Mouse (Mus musculus) cerebellum, postnatal 10 days (tissue): ENCODE data around the gene Efcab2.
A peak's percentile ranks its signal among the peaks of the same experiment; 100 is the strongest.

Experiments
- DNase-seq, 2 experiments: peaks; one replicate each; pipeline ENCODE4 v3.0.0; 2021; ENCODE audit warnings: mixed read lengths in 2 of 2

Gene Efcab2

DNA sequence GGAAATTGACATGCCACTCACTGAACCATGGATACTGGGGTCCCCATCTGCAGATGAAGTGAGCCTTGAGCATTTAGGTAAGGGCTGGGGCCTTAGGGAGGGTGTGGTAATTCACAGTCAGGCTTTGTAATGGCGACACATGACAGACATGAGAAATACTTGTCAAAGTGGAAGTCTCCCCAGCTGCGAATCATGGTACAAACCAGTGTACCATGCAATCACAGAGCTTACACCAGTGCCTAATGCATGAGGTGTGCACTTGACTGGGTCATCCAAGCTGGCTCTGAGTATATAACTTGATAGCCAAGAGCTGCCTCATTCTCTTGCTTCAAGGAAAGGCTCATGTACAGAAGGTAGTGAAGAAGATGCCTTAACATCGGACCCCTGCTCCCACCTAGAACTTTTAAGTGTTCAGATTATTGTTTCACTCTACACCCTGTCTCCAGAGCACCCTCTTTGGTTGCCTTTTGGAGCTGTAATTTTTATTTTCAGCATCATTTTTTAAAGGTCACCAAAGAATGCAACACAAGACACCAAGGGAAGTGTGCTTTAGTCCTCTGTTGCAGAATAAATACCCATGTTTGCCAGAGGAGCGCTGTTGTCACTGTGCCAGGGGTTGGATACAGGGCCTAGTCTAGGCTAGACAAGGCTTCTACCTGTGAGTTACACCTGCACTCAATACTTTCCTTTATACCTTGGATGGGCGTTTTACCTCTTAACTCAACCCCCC is 79.4 kb downstream of the Efcab2 start:
- DNase-seq: peak; percentile 49 to 50

DNA sequence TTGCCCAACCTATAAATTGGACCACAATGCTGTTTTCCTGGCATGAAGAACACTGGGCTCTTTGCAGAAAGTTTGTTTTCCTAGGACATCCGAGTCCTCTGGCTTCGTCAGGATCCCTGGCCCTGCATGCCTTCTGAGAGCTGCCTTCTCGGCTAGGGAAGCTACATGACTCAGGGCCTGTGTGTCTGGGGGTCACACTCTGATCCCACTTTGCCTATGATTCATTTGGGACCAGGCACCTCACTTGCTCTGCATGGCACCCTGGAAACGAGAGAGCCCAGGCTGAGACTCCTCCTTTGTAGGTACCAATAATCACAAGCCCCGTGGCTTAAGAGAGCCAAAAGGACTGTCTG is 80.0 kb downstream of the Efcab2 start:
- no peak for DNase-seq

DNA sequence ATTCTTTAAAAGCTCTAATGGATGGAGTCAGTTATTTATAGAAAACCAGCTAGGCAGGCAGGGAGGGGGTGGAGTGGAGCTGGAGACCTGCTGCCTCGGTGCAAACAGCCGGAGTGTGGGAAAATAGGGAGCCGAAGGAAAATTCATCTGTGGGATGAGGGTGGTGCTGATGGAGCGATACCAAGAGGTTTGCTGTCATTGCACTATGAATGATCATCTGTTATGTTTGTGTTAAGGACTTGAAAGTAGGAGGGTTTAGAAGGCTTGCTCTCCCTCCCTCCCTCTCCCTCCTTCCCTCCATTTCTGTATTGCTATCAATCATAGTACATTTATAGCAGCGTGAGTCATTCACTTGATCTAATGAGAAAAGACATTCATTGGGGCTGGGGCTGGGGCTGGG is 80.9 kb downstream of the Efcab2 start:
- DNase-seq: no peak

DNA sequence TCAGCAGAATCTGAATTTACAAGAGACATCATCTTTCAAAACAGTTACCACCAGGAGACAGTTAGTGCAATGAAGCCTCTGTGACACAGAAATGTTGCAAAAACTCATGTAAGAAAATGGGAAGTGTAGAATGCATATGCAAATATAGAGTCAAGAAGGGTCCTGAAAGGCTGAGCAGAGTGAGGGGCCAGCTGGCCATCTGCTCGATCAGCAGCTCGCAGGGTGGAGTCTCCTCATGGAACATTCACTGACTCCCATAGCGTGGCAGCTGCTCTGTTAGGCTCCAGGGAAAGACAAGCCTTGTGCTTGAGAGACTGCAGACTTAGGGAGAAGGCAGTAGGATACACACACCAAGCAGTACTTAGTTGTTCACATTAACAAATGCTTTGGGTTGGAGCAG is 83.2 kb downstream of the Efcab2 start:
- peak; percentile 47 to 64 for DNase-seq

DNA sequence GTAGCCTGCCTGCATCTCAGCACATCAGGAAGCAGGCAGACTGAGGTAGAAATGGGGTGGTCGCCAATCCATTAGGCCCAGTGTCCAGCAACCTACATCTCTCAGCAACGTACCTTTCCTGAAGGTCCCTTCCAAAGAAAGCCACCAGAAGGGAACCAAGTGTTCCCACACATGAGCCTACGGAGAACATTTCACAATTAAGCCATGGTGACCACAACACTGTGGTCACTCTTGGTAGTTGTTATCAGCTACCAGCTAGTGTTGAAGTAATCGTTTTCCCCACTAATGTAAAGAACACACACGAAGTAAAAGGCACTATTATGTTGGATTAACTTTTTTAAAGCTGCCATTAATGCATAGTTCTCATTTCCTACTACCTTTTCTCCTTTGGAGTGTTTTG is 85.8 kb downstream of the Efcab2 start:
- DNase-seq: no peak

DNA sequence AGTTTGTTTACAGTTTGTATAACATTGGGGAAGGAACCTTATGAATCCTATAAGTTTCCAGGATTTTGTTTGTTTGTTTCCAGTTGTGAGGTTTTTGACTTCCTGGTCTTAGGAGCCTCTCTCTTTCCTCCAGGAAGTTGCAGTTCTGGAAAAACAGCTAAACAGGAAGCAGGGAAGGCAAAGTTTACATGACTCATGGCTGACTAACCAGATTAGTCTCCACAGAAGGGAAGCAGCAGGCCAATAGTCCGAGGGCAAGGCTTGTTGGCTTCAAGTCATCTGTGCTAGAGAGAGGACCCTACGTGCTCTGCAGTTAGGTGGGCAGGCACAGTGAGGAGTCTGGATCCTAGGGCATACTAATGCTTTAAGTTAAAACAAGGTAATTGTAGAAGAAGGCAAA is 86.6 kb downstream of the Efcab2 start:
- DNase-seq: no peak

DNA sequence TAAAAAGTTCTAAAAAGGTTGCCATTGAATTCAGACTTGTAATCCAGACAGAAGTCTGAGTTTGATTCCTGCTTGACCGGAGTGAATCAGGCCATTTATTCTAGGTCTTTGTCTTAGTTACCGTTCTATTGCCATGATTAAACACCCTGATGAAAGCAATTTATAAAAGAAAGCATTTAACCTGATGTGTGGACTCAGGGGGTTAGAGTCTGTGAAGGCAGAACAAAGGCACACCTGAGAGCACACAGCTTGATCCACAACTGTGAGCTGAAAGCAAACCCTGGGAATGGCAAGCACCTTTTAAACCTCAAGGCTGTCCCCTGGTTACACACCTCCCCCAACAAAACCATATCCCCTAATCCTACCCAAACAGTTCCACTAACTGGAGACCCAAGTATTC is 90.3 kb downstream of the Efcab2 start:
- DNase-seq: no peak

DNA sequence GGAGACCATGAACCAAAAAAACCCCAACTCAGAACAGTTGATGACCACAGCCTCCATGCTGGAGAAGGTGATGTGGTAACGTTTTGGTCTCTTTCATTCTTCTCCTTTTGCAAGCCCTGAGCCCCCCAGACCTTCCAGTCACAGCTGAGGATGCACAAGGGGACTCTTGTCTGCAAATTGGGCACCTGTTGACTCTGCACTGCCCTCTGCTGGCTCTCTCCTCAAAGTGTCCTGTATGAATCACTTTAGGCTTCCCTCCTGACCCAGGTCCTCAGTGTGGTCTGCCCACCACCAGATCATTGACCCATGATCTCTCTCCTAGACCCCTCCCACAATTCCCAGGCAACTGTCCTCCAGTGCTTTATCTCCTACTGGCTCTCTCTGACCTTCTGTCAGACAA is 91.0 kb downstream of the Efcab2 start:
- peak; percentile 50 to 52 for DNase-seq

DNA sequence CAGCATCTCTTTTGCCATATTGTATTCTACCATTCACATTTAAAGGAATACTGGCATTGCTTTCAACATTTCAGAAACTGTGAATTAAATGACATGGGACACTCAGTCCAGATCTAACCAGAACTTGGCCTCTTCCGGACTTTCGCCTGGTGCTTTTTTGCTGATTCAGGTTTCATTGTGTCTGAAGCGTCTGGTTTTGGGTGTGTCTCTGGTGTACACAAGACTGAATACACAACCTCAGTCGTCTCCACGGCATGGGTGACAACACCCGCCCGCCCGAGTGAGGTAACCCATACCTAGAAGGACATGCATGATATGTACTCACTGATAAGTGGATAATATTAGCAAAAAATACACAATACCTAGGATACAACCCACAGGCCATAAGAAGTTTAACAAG is 101.1 kb downstream of the Efcab2 start:
- DNase-seq: no peak

DNA sequence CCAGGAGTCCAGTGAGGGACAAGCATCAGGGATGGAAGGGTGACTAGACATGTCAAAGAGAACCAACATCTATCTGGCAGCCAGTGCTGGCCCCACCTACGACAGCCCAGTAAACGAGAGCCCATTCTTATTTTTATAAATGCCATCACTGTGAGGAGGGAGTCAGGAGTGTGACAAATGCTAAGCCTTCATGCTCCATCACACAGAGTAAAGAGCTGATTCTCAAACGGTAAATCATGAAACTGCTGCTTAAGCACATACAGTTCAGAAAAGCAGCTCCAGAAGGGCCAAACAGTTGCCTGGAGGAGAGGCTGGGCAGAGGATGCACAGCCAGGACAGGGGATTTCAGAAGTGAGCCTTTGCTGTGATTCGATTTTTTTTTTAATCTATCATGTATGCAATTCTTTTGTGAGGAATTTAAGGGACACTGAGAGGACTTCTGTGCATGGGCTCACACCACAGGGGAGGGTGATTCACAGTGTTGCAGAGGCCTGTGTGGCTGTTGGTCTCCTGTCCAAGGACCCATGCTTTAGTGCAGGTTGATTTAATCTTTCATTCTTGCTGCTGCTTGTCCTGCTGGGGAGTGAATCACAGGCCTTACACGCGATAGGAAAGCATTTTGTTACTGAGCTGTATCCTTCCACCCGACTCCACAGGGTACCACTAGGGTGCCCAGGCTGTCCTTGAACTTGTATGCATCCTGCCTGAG is 106.6 kb downstream of the Efcab2 start:
- no peak for DNase-seq

DNA sequence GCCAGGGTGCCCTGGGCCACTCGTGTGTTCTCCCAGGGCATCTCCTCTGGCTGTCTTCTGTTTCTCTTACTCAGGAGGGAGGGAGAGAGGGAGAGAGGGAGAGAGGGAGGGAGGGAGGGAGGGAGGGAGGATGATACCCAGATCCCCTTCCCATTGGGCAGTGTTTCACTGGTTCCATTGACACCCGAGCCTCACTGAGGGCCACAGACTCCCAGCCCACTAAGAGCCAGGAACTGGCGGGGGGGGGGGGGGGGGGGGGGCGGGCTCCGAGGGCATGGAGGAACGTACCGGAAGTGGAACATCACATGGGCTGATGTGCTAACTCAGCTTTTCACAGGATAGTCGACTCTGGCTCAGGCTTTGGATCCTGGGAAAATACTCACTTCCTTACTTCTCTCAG is 108.1 kb downstream of the Efcab2 start:
- DNase-seq: no peak

DNA sequence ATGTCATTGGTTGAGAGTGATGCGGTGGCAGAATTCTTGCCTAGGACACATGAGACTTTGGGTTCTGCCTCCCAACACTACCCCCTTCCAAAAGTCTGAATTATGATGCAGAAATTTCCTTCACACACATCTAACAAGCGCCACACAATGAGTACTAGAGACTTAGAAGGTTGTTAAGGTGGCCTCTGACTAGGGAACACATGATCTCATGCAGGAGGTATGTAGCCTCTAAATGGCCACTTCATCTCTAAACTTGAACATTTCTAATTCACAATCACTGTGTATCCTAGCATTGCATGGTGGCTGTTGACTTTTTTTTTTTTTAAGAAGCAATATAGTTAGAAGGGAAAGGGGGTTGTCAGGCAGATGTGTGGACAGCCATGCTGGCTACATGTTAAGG is 110.0 kb downstream of the Efcab2 start:
- no peak for DNase-seq

DNA sequence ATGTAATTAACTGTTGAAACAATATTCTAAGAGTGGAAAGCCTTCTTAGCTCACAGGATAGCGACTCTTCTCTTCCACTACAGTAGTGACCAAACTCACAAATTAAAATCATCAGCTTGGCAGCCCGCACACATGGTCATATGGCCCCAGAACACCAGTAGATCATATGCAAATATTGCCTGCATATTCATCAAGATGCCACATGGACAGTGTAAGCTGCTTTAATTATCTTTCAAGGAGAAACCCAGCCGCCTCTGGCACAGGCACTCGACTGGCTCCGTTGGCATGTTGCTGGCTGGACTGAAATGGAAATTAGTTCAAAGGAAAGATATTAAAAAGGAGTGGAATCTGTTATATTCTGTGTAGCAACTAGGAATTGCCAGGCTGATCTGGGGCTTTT is 116.5 kb downstream of the Efcab2 start:
- DNase-seq: peak; percentile 65 to 73

DNA sequence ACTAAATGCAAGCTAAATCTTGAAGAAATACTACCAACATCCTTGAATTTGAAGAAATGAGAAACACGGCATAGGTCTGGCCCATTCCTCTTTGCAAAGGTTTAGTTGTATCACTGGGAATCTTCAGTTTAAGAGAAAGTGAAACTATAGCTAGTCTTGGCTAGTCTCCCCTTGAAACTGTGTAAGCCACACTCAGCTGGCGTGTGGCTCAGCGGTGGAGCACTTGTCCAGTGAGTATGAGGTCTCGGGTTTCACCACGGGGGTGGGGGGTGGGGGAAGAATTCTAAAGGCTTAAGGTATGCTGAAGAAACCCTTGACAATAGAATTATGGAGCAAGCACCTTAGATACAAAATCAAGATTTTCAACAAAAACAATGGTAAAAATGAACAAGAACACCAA is 117.3 kb downstream of the Efcab2 start:
- no peak for DNase-seq

DNA sequence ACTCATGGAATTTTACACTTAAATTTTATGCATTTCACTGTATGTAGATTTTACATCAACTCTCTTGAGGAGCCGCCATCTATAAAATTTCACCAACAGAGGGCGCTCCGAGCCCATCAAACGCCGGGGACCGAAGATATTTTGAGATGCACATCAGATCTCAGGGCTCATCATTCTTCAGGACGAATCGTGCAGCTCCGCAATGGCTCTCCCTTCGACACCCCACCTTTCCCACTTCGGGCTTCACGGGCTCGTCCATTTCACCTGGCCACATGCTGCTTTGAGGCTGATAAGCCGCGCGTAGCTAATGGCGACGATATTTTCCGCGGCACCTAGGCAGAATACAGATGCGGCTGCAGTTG is 121.3 kb downstream of the Efcab2 start:
- DNase-seq: peak; percentile 90 to 94

DNA sequence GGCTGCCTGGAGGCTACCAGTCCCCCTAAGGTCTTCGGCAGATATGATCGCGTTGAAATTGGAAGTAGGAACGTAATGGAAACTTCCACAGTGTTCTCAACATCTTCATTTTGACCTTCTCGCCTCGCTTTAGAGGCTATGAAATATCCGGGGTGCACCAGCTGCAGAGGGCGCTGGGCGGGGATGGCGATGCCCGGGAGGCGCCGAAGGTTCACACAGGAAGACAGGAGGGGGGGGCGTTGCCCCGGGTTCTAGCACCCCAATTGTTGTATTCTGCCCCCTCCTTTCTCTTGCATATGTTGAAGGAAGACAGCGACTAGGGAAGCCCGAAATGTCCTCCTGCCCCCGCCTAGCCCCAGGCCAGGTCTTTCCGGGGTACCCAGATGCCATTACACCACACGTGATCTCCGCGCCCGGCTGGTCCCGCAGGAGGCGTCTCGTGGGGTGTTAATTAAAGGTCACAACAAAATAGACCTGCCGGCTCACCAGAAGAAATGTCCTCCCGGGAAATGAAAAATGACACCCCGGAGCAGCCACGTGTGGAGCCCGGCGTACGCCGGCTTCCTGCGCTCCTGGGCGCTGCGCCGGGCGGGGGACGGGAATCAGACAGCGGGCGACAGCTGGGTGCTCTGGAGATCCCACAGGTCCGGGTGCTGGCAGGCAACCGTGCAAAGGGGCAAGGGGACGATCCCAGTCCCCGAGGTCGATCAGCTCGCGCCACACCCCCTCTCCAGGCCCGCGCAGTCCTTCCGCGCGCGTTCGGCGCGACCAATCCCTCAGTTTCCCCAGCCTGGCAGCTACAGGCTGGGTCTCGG is 121.9 kb downstream of the Efcab2 start:
- peak; percentile 53 to 60 for DNase-seq

DNA sequence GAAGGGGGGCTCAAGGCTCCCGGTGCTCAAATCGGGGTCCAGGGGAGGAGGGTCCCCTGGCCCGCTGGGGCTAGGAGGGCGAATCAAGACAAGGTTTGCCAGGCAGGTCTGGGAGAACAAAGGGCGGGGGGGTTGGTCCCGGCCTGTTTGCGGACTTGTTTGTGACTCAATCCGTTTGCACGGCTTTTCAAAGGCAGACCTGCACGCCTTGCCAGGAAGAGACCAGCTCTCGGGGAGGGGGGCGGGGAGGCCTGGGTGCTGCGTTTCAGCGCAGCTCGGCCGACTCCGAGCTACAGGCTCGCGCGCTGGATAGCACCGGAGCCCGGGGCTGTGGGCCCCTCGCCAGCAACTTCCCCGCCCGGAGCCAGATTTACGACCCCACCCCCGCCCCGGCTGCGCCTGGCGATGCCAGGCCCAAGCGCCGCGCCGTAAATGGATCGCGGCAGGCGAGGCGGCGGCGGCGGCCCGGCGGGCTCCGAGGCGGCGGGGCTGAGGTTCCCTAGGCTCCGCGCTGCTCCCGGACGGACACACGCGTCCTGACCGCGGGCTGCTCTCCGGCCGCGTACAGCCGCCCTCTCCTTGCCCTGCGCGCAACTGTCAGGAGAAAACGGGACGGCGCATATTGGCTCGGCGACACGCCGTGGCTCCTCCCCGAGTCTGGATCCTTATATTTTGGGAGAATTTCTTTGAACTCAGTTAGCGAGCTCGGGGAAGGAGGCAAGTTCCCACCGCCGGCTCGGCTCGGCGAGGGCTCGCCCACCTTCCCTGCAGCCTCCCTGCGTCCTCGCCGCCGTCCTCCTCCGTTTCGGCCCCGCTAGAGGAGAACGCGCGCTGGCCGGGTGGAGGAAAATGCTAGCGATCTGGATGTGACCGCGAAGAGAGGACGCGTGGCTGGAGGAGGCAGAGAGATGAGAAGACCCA is 122.8 kb downstream of the Efcab2 start, which contains the start of gene Kif26b:
Gene Kif26b (plus strand): TSS at position 695 of the 921 bp plus-strand sequence.
- peak; percentile 83 to 85 for DNase-seq

DNA sequence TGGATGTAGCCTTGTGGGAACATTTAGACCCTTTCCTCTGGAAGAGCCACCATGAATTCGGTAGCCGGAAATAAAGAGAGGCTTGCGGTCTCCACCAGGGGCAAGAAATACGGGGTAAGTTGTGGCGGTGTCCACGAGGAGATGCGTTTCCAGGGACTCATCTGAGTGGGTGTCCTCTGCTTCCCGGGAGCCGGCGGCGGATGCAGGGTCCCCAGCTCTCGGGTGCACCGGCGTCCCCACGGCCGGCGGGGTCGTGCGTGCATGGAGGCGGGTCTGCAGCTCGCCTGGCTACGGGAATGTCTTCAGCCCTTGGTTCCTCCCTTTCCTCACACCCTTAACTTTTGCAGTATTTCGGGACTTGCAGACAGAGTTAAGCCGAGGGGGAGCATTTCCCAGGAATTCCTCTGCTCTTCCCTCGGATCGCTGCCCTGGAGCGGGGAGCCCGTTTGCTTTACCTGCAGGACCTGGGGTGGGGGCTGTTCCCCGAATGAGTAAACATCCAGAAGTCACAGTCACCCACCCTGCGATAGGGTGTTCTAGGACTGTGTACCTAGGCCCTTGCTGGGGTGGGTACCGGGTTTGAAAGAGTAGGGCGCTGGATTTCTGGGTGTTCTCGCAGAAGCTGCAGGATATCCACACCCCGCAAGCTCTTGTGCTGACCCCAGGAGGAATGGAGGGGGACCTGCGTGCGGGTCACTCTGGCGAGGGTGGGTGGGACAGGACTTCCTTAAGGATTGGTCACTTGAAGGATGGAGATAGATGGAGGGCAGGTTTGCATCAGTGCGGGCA is 123.8 kb downstream of the Efcab2 start:
- DNase-seq: peak; percentile 58 to 63

DNA sequence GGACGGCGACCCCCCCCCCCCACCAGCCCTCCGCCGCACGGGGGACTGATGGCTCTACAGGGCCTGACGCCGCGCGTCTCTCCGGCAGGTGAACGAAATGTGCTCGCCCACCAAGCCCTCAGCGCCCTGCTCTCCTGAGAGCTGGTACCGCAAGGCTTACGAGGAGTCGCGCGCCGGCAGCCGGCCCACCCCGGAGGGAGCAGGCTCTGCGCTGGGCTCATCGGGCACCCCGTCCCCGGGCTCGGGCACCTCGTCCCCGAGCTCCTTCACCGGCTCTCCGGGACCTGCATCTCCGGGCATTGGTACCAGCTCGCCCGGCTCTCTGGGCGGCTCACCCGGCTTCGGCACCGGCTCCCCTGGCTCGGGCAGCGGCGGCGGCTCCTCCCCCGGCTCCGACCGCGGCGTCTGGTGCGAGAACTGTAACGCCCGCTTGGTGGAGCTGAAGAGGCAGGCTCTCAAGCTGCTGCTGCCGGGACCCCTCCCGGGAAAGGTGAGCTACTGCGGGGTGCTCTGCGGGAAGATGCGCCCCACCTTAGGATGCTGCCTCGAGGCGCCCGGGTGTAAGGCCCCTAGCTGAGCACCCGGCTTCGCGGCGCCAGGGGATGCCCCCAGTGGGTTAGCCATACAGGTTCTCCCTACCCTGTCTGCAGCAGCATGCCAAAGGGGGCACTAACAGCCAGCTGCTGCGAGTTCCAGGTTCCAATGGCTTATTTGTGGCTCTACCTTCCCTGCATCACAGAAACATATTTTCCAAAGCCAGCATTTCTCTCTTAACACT is 124.6 kb downstream of the Efcab2 start:
- DNase-seq: peak; percentile 93
